Mouse (Mus musculus) kidney, embryonic 16.5 days (tissue): Measurements from ENCODE around the gene 4930438A08Rik. TPM values are rescaled to one million over a fixed set of nuclear protein-coding genes. Genes with fewer than 3 reads are reported as not detected.
A peak's percentile ranks its signal among the peaks of the same experiment; 100 is the strongest.

Experiments
- ATAC-seq: fragments of 200-750 bp; cut with Nextera tagmentation; 2 replicates; pipeline ENCODE4 v1.8.0; 2017; ENCODE audit warnings: moderate TSS enrichment; ENCODE audit not compliant: low FRiP score, low TSS enrichment
- H3K27ac ChIP-seq: fragments of 300-500 bp; sonication (generic); 2 replicates; pipeline ENCODE4 v1.5.1; 2014; ENCODE audit warnings: low read length
- H3K27me3 ChIP-seq: fragments of 300-500 bp; sonication (generic); 2 replicates; pipeline ENCODE4 v1.6.1; 2014; ENCODE audit warnings: low read length, control low read depth, mixed read lengths; ENCODE audit not compliant: insufficient read depth
- H3K36me3 ChIP-seq: fragments of 300-500 bp; sonication (generic); 2 replicates; pipeline ENCODE4 v1.6.1; 2014; ENCODE audit warnings: low read length, control low read depth, mixed read lengths; ENCODE audit not compliant: insufficient read depth
- H3K4me1 ChIP-seq: fragments of 300-500 bp; sonication (generic); 2 replicates; pipeline ENCODE4 v1.6.1; 2014; ENCODE audit warnings: low read length, control low read depth, mixed read lengths; ENCODE audit not compliant: insufficient read depth
- H3K4me2 ChIP-seq: fragments of 300-500 bp; sonication (generic); replicated peaks from 2 replicates; pipeline ENCODE4 v1.6.1; 2014; ENCODE audit warnings: low read depth, low read length
- H3K4me3 ChIP-seq: fragments of 300-500 bp; sonication (generic); 2 replicates; pipeline ENCODE4 v1.5.1; 2014; ENCODE audit warnings: mild to moderate bottlenecking, low read length
- H3K9ac ChIP-seq: fragments of 300-500 bp; sonication (generic); replicated peaks from 2 replicates; pipeline ENCODE4 v1.6.1; 2014; ENCODE audit warnings: low read length
- H3K9me3 ChIP-seq: fragments of 300-500 bp; sonication (generic); 2 replicates; pipeline ENCODE4 v1.6.1; 2016; ENCODE audit warnings: low read length, control low read depth
- WGBS: fragments of 180-500 bp; shearing (Covaris S2); extraction: QIAGEN DNeasy Blood & Tissue Kit; methylation state at CpG from one replicate; pipeline ENCODE4 v1.1.7; 2014; 5-methylcytosine and 5-hydroxymethylcytosine counted together
- polyA plus RNA-seq: library from polyadenylated mRNA; unstranded; fragments of >200 nt; fragmentation: Nextera tagmentation; extraction: Ambion mirVana; gene quantifications from 2 replicates; pipeline ENCODE4 v1.2.1, GENCODE M21; 2015

Gene 4930438A08Rik
- polyA plus RNA-seq, 1 experiment from 2014 or later, result not detected

DNA sequence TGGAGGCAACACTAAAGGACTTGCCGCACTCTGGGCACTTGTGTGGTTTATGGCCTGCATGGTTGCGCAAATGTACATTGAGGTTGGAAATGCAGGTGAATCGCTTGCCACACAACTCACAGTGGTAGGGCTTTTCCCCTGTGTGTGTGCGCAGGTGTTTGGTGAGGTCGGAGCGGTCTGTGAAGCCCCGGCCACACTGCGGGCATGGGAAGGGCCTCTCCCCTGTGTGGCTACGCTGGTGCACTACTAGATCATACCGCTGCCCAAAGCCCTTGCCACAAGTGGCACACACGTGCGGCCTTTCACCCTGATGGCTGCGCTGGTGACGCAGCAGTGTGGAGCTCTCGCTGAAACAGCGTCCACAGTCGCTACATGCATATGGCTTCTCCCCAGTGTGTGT is 41.7 kb downstream of the 4930438A08Rik start:
- Histone ChIP-seq H3K4me1 (no peaks in the 10 kb centered on the region), H3K27me3 (no peaks in the 10 kb centered on the region), H3K4me2 (no peak overlapping the region), H3K4me3 (no peak overlapping the region), H3K36me3 (peaks cover 52% of the 10 kb centered on the region), H3K9ac (no peak overlapping the region), H3K9me3 (no peaks in the 10 kb centered on the region), H3K27ac (no peak overlapping the region)
- ATAC-seq, result no peak
- WGBS, result 87% methylated on average over 17 of the region's 17 CpGs

DNA sequence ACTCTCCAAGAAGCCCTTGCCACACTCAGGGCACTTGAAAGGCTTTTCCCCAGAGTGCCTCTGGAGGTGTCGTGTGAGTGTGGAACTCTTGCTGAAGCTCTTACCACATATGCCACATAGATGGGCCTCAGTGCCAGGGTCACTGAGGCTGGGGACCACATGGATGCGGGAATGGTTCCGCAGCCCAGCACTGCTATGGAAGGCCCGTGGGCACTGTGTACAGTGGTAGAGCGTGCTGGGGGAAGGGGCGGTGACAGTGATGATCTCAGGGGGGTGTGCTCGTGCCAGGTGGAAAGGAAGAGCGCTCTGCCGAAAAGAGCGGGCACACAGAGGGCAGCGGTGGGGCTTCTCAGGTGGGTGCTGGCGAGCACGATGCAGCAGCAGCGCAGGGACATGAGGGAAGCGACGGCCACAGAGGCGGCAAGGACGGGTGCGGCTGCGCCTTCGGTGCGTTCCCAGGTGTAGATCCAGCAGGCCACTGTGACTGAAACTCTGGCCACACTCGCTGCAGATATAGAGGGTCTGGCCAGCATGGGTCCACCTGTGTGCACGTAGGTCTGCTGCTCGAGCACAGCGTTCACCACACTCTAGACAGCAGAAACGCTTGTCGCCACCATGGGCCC is 42.3 kb downstream of the 4930438A08Rik start:
- peaks cover 48% of the 10 kb centered on the region for H3K36me3 ChIP-seq
- H3K4me3 ChIP-seq, result no peak overlapping the region
- H3K27me3 ChIP-seq, result no peaks in the 10 kb centered on the region
- no peak overlapping the region for H3K4me2 ChIP-seq
- H3K9me3 ChIP-seq, result no peaks in the 10 kb centered on the region
- ATAC-seq, result no peak
- H3K4me1 ChIP-seq, result peaks cover 5% of the 10 kb centered on the region
- H3K27ac ChIP-seq, result no peak overlapping the region
- 76% methylated on average over 28 of the region's 28 CpGs for WGBS
- H3K9ac ChIP-seq, result no peak overlapping the region

DNA sequence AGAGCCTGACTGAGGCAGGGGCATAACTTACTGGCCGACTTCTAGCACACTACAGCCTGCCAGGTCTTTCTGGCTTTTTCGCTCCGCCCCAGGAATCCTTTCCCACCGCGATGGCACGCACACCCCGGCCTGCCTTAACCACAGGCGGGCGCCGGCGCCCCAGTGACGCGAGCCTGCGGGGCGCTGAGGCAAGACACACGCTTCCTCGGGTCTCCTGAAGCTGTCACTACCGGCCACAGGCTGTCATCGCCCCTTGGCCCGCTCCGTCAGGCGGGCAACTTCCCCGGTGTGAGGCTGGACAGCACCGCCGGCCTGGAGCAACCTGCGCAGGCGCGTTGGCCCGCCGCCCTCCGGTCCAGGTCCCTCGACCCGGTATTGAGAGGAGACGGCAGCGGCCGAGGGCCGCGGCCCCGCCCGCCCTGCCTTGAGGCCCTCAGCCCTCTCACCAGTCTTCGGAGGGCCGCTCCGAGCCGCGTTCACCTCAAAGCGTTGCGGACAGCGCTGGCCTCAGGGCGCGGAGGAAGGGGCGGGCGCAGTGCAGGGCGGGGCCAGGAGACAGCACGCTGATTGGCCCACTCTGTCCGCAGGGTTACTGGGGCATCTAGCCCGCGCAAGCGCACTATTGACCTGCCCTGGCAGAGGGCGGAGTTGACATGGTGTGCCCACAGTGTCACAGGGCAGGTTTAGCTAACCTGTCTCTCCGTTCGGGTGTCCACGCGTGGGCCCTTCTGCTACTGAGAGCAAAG is 48.4 kb downstream of the 4930438A08Rik start:
- 0% methylated on average over 61 of the region's 63 CpGs for WGBS

DNA sequence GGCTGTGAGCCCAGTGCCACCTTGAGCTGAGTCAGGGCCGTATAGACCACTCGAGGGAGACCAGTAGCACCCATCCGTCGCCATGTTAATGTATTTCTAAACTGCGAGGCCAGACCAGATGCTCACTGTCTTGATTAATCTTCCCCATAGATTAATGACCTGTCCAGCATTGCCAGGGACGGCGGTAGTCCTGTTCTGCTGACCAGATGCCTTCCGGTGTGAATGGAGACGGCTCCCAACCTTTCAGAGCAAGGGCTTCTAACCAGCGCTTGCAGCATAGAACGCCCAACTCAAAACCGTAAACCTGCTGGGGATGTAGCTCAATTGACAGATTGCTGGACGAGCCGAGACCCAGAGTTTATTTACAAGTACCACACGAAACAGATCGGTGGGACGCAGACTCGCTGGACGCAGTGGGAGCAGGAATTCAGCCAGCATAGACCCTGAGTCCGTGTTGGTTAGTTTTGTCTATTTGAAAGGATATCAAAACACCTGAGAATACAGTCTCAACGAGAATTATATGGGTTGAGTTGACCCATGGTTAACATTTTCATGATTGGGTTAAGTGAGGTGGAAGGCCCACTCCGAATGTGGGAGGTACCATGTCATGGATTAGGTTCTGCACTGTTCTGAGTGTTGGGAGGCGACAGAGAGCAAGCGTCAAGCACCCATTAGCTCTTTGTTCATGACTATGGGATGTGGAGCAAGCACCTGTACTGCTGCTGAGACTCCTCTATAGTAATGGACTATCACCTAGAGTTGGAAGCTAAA is 49.2 kb downstream of the 4930438A08Rik start:
- H3K27me3 ChIP-seq, result no peaks in the 10 kb centered on the region
- peak overlapping the region; percentile 71 for H3K9ac ChIP-seq
- peak overlapping the region; percentile 66 for H3K4me3 ChIP-seq
- WGBS, result 7% methylated on average over 24 of the region's 24 CpGs
- H3K4me2 ChIP-seq, result peak overlapping the region; percentile 93
- H3K4me1 ChIP-seq, result peaks cover 21% of the 10 kb centered on the region
- peak overlapping the region; percentile 98 for H3K27ac ChIP-seq
- H3K36me3 ChIP-seq, result peaks cover 26% of the 10 kb centered on the region
- H3K9me3 ChIP-seq, result peaks cover 6% of the 10 kb centered on the region; the same call in 1 of the 2 replicates
- ATAC-seq, result no peak; the same call in 1 of the 2 replicates

More for the DNA sequence above, 48.4 kb downstream of the 4930438A08Rik start:
- Histone ChIP-seq H3K36me3 (peaks cover 31% of the 10 kb centered on the region), H3K27me3 (no peaks in the 10 kb centered on the region), H3K4me2 (peak overlapping the region; percentile 93), H3K4me1 (peaks cover 18% of the 10 kb centered on the region), H3K9me3 (peaks cover 6% of the 10 kb centered on the region; the same call in 1 of the 2 replicates), H3K27ac (peak overlapping the region; percentile 98), H3K9ac (peak overlapping the region; percentile 71), H3K4me3 (peak overlapping the region; percentile 66)
- ATAC-seq, result peak; percentile 99

DNA sequence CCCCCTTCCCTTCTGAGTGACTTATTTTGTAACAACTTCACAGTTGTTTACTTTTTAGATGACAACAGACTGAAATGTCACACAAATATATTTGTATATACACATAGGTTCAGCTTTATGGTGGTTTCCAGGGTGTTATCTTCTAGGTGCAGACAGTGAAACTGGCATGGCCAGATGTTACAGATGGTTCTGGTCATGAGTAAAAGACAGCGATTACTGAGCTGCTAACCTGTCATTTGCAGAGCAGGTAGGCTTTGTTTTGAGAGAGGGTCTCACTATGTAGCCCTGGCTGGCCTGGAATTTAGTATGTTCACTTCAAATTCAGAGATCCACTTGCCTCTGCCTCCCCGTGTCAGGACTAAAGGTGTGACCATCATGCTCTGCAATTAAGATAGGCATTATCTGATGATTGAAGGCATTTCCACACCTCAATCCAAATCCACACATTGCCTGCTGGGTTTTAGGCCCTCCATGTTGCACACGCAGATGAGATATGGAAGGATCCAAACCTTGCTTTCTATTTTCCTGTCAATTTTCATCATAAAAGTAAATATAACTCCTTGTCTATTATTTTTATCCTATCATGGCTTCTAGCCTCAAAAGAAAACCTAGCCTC is 50.1 kb downstream of the 4930438A08Rik start:
- H3K9me3 ChIP-seq, result peaks cover 6% of the 10 kb centered on the region; the same call in 1 of the 2 replicates
- ATAC-seq, result no peak
- H3K9ac ChIP-seq, result no peak overlapping the region
- peaks cover 19% of the 10 kb centered on the region for H3K36me3 ChIP-seq
- H3K4me1 ChIP-seq, result peaks cover 30% of the 10 kb centered on the region
- no peak overlapping the region for H3K4me3 ChIP-seq
- no peaks in the 10 kb centered on the region for H3K27me3 ChIP-seq
- no peak overlapping the region for H3K4me2 ChIP-seq
- WGBS, result 86% methylated on average over 3 of the region's 3 CpGs
- H3K27ac ChIP-seq, result no peak overlapping the region

DNA sequence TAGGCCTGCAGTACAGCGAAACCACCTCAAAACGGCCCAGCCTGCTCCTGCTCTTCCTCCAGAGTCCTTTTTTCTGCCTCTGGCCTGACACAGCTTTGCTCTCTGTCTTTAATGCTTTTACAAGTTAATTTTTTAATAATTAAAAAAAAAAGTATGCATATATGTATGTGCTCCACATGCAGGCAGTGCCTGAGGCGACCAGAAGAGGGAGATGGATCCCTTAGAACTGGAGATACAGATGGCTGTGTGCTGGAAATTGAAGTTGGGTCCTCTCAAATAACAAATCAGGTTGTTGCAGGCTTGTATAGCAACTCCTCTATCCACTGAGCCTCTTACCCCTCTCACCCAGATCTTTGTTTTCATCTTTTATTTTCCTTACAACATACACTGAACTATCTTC is 52.2 kb downstream of the 4930438A08Rik start:
- Histone ChIP-seq H3K4me2 (no peak overlapping the region), H3K9me3 (peaks cover 6% of the 10 kb centered on the region; the same call in 1 of the 2 replicates), H3K4me1 (peaks cover 33% of the 10 kb centered on the region), H3K9ac (no peak overlapping the region), H3K27me3 (no peaks in the 10 kb centered on the region), H3K27ac (no peak overlapping the region), H3K4me3 (no peak overlapping the region), H3K36me3 (peaks cover 14% of the 10 kb centered on the region)
- 97% methylated on average over 3 of the region's 3 CpGs for WGBS
- ATAC-seq, result no peak

DNA sequence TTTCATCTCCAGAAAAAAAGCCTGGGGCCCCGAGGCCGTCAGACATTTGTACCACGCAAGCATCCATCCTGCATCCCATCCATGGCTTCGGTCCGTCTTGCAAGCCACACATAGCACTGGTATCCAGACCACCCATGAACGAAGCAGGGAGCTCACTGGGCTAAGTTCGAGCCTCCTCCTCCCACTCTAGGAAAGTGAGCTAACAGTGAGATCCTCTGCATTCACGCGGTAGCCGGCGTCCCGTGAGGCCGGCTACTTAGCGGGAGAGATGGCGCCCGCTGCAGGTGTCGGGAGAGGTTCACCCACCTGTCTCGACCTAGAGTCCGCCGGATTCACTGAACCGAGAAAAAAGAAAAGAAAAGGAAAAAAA is 55.3 kb downstream of the 4930438A08Rik start:
- under 1% methylated on average over 21 of the region's 21 CpGs for WGBS
- peak; percentile 29 for ATAC-seq
- Histone ChIP-seq H3K9ac (peak overlapping the region; percentile 88), H3K4me1 (peaks cover 32% of the 10 kb centered on the region), H3K4me2 (peak overlapping the region; percentile 89), H3K4me3 (peak overlapping the region; percentile 93), H3K36me3 (peaks cover 14% of the 10 kb centered on the region), H3K9me3 (peaks cover 6% of the 10 kb centered on the region; the same call in 1 of the 2 replicates), H3K27ac (peak overlapping the region; percentile 68), H3K27me3 (no peaks in the 10 kb centered on the region)

DNA sequence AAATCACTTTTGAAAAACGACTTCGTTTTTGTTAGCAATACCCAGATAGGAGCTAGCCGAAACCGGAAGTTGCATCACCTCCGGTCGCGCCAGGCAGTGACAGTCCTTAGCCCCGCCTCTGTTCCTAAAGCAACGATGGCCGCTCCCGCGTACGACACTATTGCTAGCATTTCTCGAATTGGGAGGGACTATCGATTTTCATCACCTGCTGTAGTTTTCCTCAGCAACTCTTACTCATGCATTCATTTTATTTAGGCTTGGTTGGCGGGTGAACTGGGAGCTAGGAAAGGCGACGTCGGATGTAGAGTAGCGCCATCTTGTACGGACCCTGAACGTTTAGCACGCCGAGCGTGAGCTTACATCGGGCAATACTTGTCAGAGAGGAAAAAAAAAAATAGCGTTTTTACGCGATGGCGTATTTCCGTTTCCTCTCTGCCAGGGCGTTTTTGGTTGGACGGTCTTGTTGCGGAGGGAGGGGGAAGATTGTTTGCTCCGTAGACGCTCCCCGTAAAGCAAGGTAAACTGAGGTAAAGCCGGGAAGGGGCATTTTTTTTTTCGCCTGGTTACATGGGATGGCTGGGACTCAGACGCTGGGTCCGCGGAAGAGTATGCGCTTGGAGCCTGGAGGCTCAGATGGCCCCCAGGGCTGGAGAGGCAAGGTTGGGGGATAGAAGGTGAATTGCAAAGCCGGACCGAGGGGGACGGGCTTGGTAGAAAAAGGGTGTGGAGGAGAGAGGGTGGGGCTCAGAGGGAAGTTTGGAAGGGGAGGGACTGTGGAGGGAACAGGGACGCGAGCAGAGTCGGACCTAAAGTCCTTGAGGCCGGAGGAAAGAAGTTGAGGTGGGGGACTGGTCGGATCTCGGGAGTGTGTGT is 55.9 kb downstream of the 4930438A08Rik start, which contains the start of the genes Zfp672 and Sh3bp5l:
Gene Zfp672, minus strand, starts transcription at position 64 of the 873 bp plus-strand sequence.
Gene Sh3bp5l, plus strand, starts transcription at position 449 of the 873 bp plus-strand sequence.
- peak within 1 kb of the TSS; percentile 89 for H3K4me2 ChIP-seq
- ATAC-seq, result peak; percentile 91
- peak within 1 kb of the TSS; percentile 88 for H3K9ac ChIP-seq
- H3K27ac ChIP-seq, result peak within 1 kb of the TSS; percentile 86
- peaks cover 32% of the 10 kb centered on the region for H3K4me1 ChIP-seq
- WGBS, result under 1% methylated on average over 52 of the region's 52 CpGs
- peak within 1 kb of the TSS; percentile 93 for H3K4me3 ChIP-seq
- peaks cover 6% of the 10 kb centered on the region; the same call in 1 of the 2 replicates for H3K9me3 ChIP-seq
- no peaks in the 10 kb centered on the region for H3K27me3 ChIP-seq
- peaks cover 14% of the 10 kb centered on the region for H3K36me3 ChIP-seq
